8 mouse cellular contexts compared by ENCODE assay signal in genomic region chr6:47830104-47831078, GRCm38 (mm10). TPM values are rescaled to one million over a fixed set of nuclear protein-coding genes. Genes with fewer than 3 reads are reported as not detected.
DNase-seq lines count a peak whose midpoint lies in the region; ATAC-seq lines count a peak whose summit lies in the region.

Gene Zfp786, minus strand, starts transcription at chr6:47830867.

- peaks cover 5% of the 10 kb centered on the region for H3K4me1 ChIP-seq in embryonic facial prominence, embryonic 13.5 days
- peaks cover 14% of the 10 kb centered on the region for H3K4me1 ChIP-seq in limb, embryonic 13.5 days
- peaks cover 14% of the 10 kb centered on the region for H3K4me1 ChIP-seq in midbrain, embryonic 15.5 days

- peak within 1 kb of the TSS; percentile 87 for H3K4me3 ChIP-seq in embryonic facial prominence, embryonic 13.5 days
- H3K4me3 ChIP-seq in limb, embryonic 13.5 days: peak within 1 kb of the TSS; percentile 84
- H3K4me3 ChIP-seq in midbrain, embryonic 15.5 days: peak within 1 kb of the TSS; percentile 79

- ATAC-seq in embryonic facial prominence, embryonic 13.5 days (ENCODE audit: insufficient number of reproducible peaks, insufficient read depth, low FRiP score, low TSS enrichment, low read depth): peak; percentile 88
- ATAC-seq in limb, embryonic 13.5 days (ENCODE audit: low FRiP score, low read depth): peak; percentile 91
- peak; percentile 95 for ATAC-seq in midbrain, embryonic 15.5 days (replicated peaks)

- no peaks in the 10 kb centered on the region for H3K9me3 ChIP-seq in embryonic facial prominence, embryonic 13.5 days
- no peaks in the 10 kb centered on the region for H3K9me3 ChIP-seq in limb, embryonic 13.5 days
- no peaks in the 10 kb centered on the region for H3K9me3 ChIP-seq in midbrain, embryonic 15.5 days

- H3K27ac ChIP-seq in embryonic facial prominence, embryonic 13.5 days: peak within 1 kb of the TSS; percentile 82
- peak within 1 kb of the TSS; percentile 84 for H3K27ac ChIP-seq in limb, embryonic 13.5 days
- peak within 1 kb of the TSS; percentile 96 for H3K27ac ChIP-seq in midbrain, embryonic 15.5 days

- no peaks in the 10 kb centered on the region for H3K27me3 ChIP-seq in embryonic facial prominence, embryonic 13.5 days
- H3K27me3 ChIP-seq in limb, embryonic 13.5 days: no peaks in the 10 kb centered on the region
- no peaks in the 10 kb centered on the region for H3K27me3 ChIP-seq in midbrain, embryonic 15.5 days (replicated peaks)

- H3K9ac ChIP-seq in embryonic facial prominence, embryonic 13.5 days: peak within 1 kb of the TSS; percentile 91
- H3K9ac ChIP-seq in limb, embryonic 13.5 days: peak within 1 kb of the TSS; percentile 88
- H3K9ac ChIP-seq in midbrain, embryonic 15.5 days: peak within 1 kb of the TSS; percentile 92

- WGBS in embryonic facial prominence, embryonic 13.5 days: 1% methylated on average over 63 of the region's 64 CpGs
- WGBS in limb, embryonic 13.5 days: 1% methylated on average over 64 of the region's 64 CpGs
- WGBS in midbrain, embryonic 15.5 days: 1% methylated on average over 64 of the region's 64 CpGs

- DNase-seq in 3134 (ENCODE audit: extremely low read depth, insufficient read length, low spot score): peak; percentile 68
- DNase-seq in adrenal gland, postnatal 36 days: peak; percentile 95 to 98
- DNase-seq in heart, adult 8-10 months (ENCODE audit: low spot score): peak; percentile 89
- DNase-seq in kidney, adult 9 months: peak; percentile 90
- DNase-seq in spleen, adult 18-20 months: peak; percentile 82 to 93

- H3K4me2 ChIP-seq in embryonic facial prominence, embryonic 13.5 days: peak within 1 kb of the TSS; percentile 63
- peak within 1 kb of the TSS; percentile 59 for H3K4me2 ChIP-seq in limb, embryonic 13.5 days (replicated peaks)
- peak within 1 kb of the TSS; percentile 53 for H3K4me2 ChIP-seq in midbrain, embryonic 15.5 days

- H3K36me3 ChIP-seq in embryonic facial prominence, embryonic 13.5 days: peaks cover 5% of the 10 kb centered on the region; the same call in 1 of the 2 replicates
- peaks cover 5% of the 10 kb centered on the region; the same call in 1 of the 2 replicates for H3K36me3 ChIP-seq in limb, embryonic 13.5 days
- peaks cover 6% of the 10 kb centered on the region for H3K36me3 ChIP-seq in midbrain, embryonic 15.5 days (replicated peaks)

RNA-seq across cellular contexts. Expression of gene Zfp786, which starts in this region (rescaled TPM):
- 1 to 10 TPM in 1 of 2 experiments, under 1 TPM in 1; 0.83 to 1.4 TPM for total RNA-seq in adrenal gland, postnatal 36 days (2021)
- 5.7 and 6.0 TPM in 2 replicates for polyA plus RNA-seq in embryonic facial prominence, embryonic 13.5 days (2015; fragmentation: Nextera tagmentation; extraction: Ambion mirVana)
- 1 to 10 TPM in 3 of 4 experiments, under 1 TPM in 1; 0.97 to 1.3 (median 1.1) TPM for total RNA-seq in heart, adult 8-10 months (2022)
- 5.6 and 6.1 TPM in 2 replicates for polyA plus RNA-seq in limb, embryonic 13.5 days (2015; fragmentation: Nextera tagmentation; extraction: Ambion mirVana)
- 21.1 and 22.8 TPM in 2 replicates for polyA plus RNA-seq in midbrain, embryonic 15.5 days (2015; fragmentation: Nextera tagmentation; extraction: Ambion mirVana)

Comparison
In these comparisons a context has a peak if more than half of its experiments do, and no peak if none do; other contexts are left out.
1. Peak in every context shown above with its lines: DNase-seq, ATAC-seq, H3K4me3 ChIP-seq and H3K27ac ChIP-seq.